Mouse (Mus musculus) left cerebral cortex, adult 2 months (tissue): Measurements from ENCODE around the gene Cdkl4. TPM values are rescaled to one million over a fixed set of nuclear protein-coding genes. Genes with fewer than 3 reads are reported as not detected.
"Not testable (repeated sequence)": the region's sequence is repeated elsewhere in the genome, so short reads cannot be mapped to it uniquely, and the experiment has no call there.

Source experiments
- DNase-seq, 2 experiments: peaks; one replicate each; pipeline ENCODE4 v3.0.0; 2021 to 2022; ENCODE audit warnings: low spot score in 2 of 2, mixed read lengths in 1 of 2; ENCODE audit errors: extremely low spot score in 1 of 2
- H3K27ac ChIP-seq: fragments of 200-600 bp; 2 replicates; pipeline ENCODE4 v1.8.1; 2022
- H3K4me3 ChIP-seq: fragments of 200-600 bp; 2 replicates; pipeline ENCODE4 v1.8.1; 2022
- CTCF ChIP-seq: fragments of 200-600 bp; IDR thresholded peaks from 2 replicates; pipeline ENCODE4 v1.8.1; 2022; ENCODE audit warnings: antibody characterized with exemption, mild to moderate bottlenecking, moderate library complexity
- intact Hi-C: fragments of 180-260 bp; cut with DNase I; formaldehyde crosslinking; loops from one replicate; pipeline ENCODE4 v1.15.1; 2025
- total RNA-seq, 2 experiments: library from RNA; stranded (reverse); gene quantifications; 2 replicates each; pipeline ENCODE4 v1.2.3; 2021

The Cdkl4 gene
- total RNA-seq, 2 experiments from 2014 or later, result 17.9 to 18.9 TPM

GRCm38 (mm10) chr17:80535633-80536032, 42.0 kb downstream of the Cdkl4 start:
- no peak overlapping the region for H3K4me3 ChIP-seq
- no peak for DNase-seq
- no peak for TF ChIP-seq CTCF
- intact Hi-C loops, result no loop called here
- no peak overlapping the region for H3K27ac ChIP-seq

- H3K4me3 ChIP-seq, H3K27ac ChIP-seq, DNase-seq, intact Hi-C loops: not testable (repeated sequence)
Observed at GRCm38 (mm10) chr17:80531351-80531750, 46.3 kb downstream of the Cdkl4 start.

- H3K27ac ChIP-seq, result no peak overlapping the region
- H3K4me3 ChIP-seq, result no peak overlapping the region
- intact Hi-C loops, result no loop called here
- no peak for TF ChIP-seq CTCF
- DNase-seq, result no peak
Observed at GRCm38 (mm10) chr17:80523231-80523630, 54.4 kb downstream of the Cdkl4 start.

- no peak overlapping the region for H3K27ac ChIP-seq
- no peak for DNase-seq
- intact Hi-C loops, result no loop called here
- no peak overlapping the region for H3K4me3 ChIP-seq
- TF ChIP-seq CTCF, result no peak
Observed at GRCm38 (mm10) chr17:80522229-80522556, 55.4 kb downstream of the Cdkl4 start.

GRCm38 (mm10) chr17:80521521-80522228, 55.9 kb downstream of the Cdkl4 start:
- H3K4me3 ChIP-seq, result no peak overlapping the region

GRCm38 (mm10) chr17:80520537-80520936, 57.1 kb downstream of the Cdkl4 start:
- no peak for DNase-seq
- H3K4me3 ChIP-seq, result no peak overlapping the region
- no peak overlapping the region for H3K27ac ChIP-seq
- TF ChIP-seq CTCF, result no peak
- intact Hi-C loops, result no loop called here

More at GRCm38 (mm10) chr17:80521521-80522228, 55.9 kb downstream of the Cdkl4 start:
- no peak for DNase-seq
- H3K27ac ChIP-seq, result no peak overlapping the region
- no peak for TF ChIP-seq CTCF
- intact Hi-C loops, result no loop called here

- no peak overlapping the region for H3K4me3 ChIP-seq
- DNase-seq, result no peak
- intact Hi-C loops, result no loop called here
- no peak overlapping the region for H3K27ac ChIP-seq
- no peak for TF ChIP-seq CTCF
Observed at GRCm38 (mm10) chr17:80518811-80519210, 58.8 kb downstream of the Cdkl4 start.

DNA sequence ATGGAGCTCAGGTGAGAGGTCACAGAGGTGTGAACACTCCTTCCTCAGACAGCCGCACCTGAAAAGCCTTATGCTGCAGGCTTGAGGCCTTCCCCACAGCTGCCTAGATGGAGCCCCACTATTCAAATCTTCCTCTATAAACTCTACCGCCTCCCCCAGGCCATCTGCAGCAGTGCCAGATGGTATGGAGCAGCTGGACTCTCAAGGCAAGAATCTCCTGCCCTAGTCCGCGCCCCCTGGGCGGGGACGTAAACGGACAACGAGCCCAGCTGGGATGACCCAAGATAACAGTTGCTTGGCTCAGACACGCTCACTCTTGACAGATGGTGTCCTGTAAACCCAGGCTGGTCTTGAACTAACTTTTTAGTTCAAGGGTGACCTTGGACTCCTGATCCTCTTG, 60.4 kb downstream of the Cdkl4 start:
- intact Hi-C loops, result no loop called here
- Histone ChIP-seq H3K4me3 (no peak overlapping the region), H3K27ac (no peak overlapping the region)
- no peak for DNase-seq
- TF ChIP-seq CTCF, result no peak

- no peak for DNase-seq
- no peak for TF ChIP-seq CTCF
- H3K27ac ChIP-seq, result no peak overlapping the region
- intact Hi-C loops, result no loop called here
- no peak overlapping the region for H3K4me3 ChIP-seq
Observed at GRCm38 (mm10) chr17:80515956-80516355, 61.7 kb downstream of the Cdkl4 start.

DNA sequence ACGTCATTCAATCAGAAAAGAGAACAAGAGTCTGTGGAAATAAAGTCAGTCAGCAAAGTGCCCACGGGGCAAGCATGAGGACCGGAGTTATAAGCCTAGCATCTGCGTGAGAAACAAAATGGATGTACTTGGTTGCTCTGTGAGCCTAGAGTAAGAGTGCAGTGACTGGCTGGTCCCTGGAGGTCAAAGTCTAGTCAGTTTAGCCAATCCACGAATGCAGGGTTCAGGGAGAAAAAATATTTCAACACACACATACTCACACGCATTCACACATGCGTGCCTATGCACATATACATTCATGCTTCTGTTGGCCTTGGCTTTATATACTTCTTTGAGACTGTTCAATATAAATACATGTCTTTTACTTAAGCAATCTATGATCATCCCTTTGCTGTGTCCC, 62.1 kb downstream of the Cdkl4 start:
- intact Hi-C loops, result no loop called here
- no peak for DNase-seq
- no peak for TF ChIP-seq CTCF
- H3K4me3 ChIP-seq, result no peak overlapping the region
- H3K27ac ChIP-seq, result no peak overlapping the region

DNA sequence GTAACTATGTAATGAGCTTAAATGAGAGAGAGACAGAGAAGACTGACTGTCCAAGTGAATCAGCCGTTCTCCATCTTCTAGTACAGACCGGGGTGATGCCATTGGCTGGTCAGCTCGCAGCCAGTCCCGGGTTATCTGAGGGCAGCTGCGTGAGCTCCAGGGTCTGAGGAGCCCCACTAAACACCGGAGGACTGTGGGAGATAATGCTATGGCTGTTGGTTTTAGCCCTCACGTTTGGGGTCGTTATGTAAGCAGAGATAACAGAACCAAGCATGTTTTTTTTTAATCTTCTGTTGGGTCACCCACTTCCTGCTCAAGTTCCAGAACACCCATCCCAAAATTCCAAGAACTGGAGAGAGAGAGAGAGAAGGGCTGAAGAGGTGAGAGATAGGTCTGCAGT, 63.8 kb downstream of the Cdkl4 start:
- no peak for TF ChIP-seq CTCF
- Histone ChIP-seq H3K27ac (no peak overlapping the region), H3K4me3 (no peak overlapping the region)
- intact Hi-C loops, result no loop called here
- DNase-seq, result no peak

- Histone ChIP-seq H3K4me3 (no peak overlapping the region), H3K27ac (no peak overlapping the region)
- intact Hi-C loops, result no loop called here
- no peak for TF ChIP-seq CTCF
- no peak for DNase-seq
Observed at GRCm38 (mm10) chr17:80510459-80510855, 67.2 kb downstream of the Cdkl4 start.
